Mouse (Mus musculus): ENCODE data around the gene Usp16. TPM values are rescaled to one million over a fixed set of nuclear protein-coding genes. Genes with fewer than 3 reads are reported as not detected.
"Not testable (repeated sequence)": the region's sequence is repeated elsewhere in the genome, so short reads cannot be mapped to it uniquely, and the experiment has no call there.

Gene Usp16
- total RNA-seq, 2 experiments from 2014 or later = 48.1 to 52.6 TPM

GRCm38 (mm10) chr16:87484367-87484766 lies 29.9 kb downstream of the Usp16 start:
- intact Hi-C loops (cut with DNase I) = no loop called here

GRCm38 (mm10) chr16:87486739-87487138 lies 32.2 kb downstream of the Usp16 start:
- intact Hi-C loops (cut with DNase I) = no loop called here
- no peak for DNase-seq

More at GRCm38 (mm10) chr16:87484367-87484766, 29.9 kb downstream of the Usp16 start:
- DNase-seq = no peak

- DNase-seq = no peak
- intact Hi-C loops (cut with DNase I) = no loop called here
Measured at GRCm38 (mm10) chr16:87488605-87489004, 34.1 kb downstream of the Usp16 start.

GRCm38 (mm10) chr16:87492191-87492792 lies 37.8 kb downstream of the Usp16 start:
- intact Hi-C loops (cut with DNase I); DNase-seq: not testable (repeated sequence)

GRCm38 (mm10) chr16:87494955-87495655 lies 40.6 kb downstream of the Usp16 start:
- intact Hi-C loops (cut with DNase I) = loop anchor here (5.0 kb wide), 1 partner anchor 202 kb away; the partner anchor contains the start of gene Bach1
- DNase-seq = peak in 1 of 2 experiments; percentile 24

- DNase-seq = peak; percentile 98
- intact Hi-C loops (cut with DNase I) = loop anchor here (5.0 kb wide), 1 partner anchor 201 kb away; the partner anchor contains the start of gene Bach1
Measured at GRCm38 (mm10) chr16:87495716-87496447, 41.4 kb downstream of the Usp16 start, which contains the start of gene Cct8. TSS of gene Cct8 (minus strand) at chr16:87495873.

- no peak for DNase-seq
- intact Hi-C loops (cut with DNase I) = loop anchor here (5.0 kb wide), 1 partner anchor 201 kb away; the partner anchor contains the start of gene Bach1
Measured at GRCm38 (mm10) chr16:87496728-87497127, 42.2 kb downstream of the Usp16 start.

- intact Hi-C loops (cut with DNase I) = loop anchor here (5.0 kb wide), 1 partner anchor 200 kb away; the partner anchor contains the start of gene Bach1
- DNase-seq = no peak
Measured at GRCm38 (mm10) chr16:87497171-87497570, 42.7 kb downstream of the Usp16 start.

- intact Hi-C loops (cut with DNase I) = loop anchor here (5.0 kb wide), 1 partner anchor 198 kb away; the partner anchor contains the start of gene Bach1
- DNase-seq = no peak
Measured at GRCm38 (mm10) chr16:87499556-87499955, 45.1 kb downstream of the Usp16 start.

GRCm38 (mm10) chr16:87501304-87502078 lies 47.0 kb downstream of the Usp16 start:
- peak; percentile 57 to 59 for DNase-seq
- intact Hi-C loops (cut with DNase I) = no loop called here

GRCm38 (mm10) chr16:87511706-87512105 lies 57.2 kb downstream of the Usp16 start:
- intact Hi-C loops (cut with DNase I) = loop anchor here (5.0 kb wide), 2 partner anchors 36 to 71 kb away; no protein-coding TSS in a partner anchor

GRCm38 (mm10) chr16:87512331-87512730 lies 57.8 kb downstream of the Usp16 start:
- intact Hi-C loops (cut with DNase I) = loop anchor here (5.0 kb wide), 2 partner anchors 35 to 70 kb away; no protein-coding TSS in a partner anchor
- DNase-seq = no peak

More at GRCm38 (mm10) chr16:87511706-87512105, 57.2 kb downstream of the Usp16 start:
- DNase-seq = no peak

- intact Hi-C loops (cut with DNase I) = no loop called here
Measured at GRCm38 (mm10) chr16:87524228-87524627, 69.7 kb downstream of the Usp16 start.

GRCm38 (mm10) chr16:87527553-87528249 lies 73.2 kb downstream of the Usp16 start:
- intact Hi-C loops (cut with DNase I) = no loop called here

More at GRCm38 (mm10) chr16:87524228-87524627, 69.7 kb downstream of the Usp16 start:
- no peak for DNase-seq

GRCm38 (mm10) chr16:87528755-87529154 lies 74.3 kb downstream of the Usp16 start:
- DNase-seq = no peak
- intact Hi-C loops (cut with DNase I) = no loop called here

More at GRCm38 (mm10) chr16:87527553-87528249, 73.2 kb downstream of the Usp16 start:
- no peak for DNase-seq
